In genomic region chr6:31665671-31666486, GRCm38 (mm10) we compare ENCODE assay signal across 8 mouse cellular contexts.
DNase-seq lines count a peak whose midpoint lies in the region; ATAC-seq and TF ChIP-seq lines count a peak whose summit lies in the region.
"Had no signal": no experiment of that assay in that cellular context is flagged by ENCODE, and none has a peak within 500 bp of the region (broad histone marks: within the 10 kb centered on the region; RNA-seq: fewer than 3 reads in every experiment).

No protein-coding gene starts in this region.

- H3K4me1 ChIP-seq in G1E (ENCODE audit: insufficient read depth, low read depth, low read length) = peaks cover 34% of the 10 kb centered on the region
- peaks cover 27% of the 10 kb centered on the region for H3K4me1 ChIP-seq in limb, embryonic 12.5 days (replicated peaks)

- no peak overlapping the region; the same call in 1 of the 2 replicates for H3K9ac ChIP-seq in limb, embryonic 12.5 days (replicated peaks)
- H3K9ac ChIP-seq: liver, embryonic 13.5 days had no signal

- no peak for DNase-seq in layer of hippocampus, adult 2 months (ENCODE audit: low spot score in 2 of 2)
- DNase-seq in layer of hippocampus, postnatal 36 days = no peak
- no peak for DNase-seq in G1E (ENCODE audit: low spot score)
- no peak for DNase-seq in urinary bladder, adult 2 months (ENCODE audit: low spot score)
- DNase-seq in adrenal gland, postnatal 36 days = no peak
- DNase-seq: liver, embryonic 13.5 days had no signal

- H3K9me3 ChIP-seq in G1E (replicated peaks) = peaks cover 3% of the 10 kb centered on the region
- peaks cover 5% of the 10 kb centered on the region; the same call in 1 of the 2 replicates for H3K9me3 ChIP-seq in limb, embryonic 12.5 days
- H3K9me3 ChIP-seq: liver, embryonic 13.5 days had no signal

- H3K4me2 ChIP-seq in limb, embryonic 12.5 days = peak overlapping the region; percentile 34
- H3K4me2 ChIP-seq: liver, embryonic 13.5 days had no signal

- no peak overlapping the region for H3K4me3 ChIP-seq in layer of hippocampus, adult 2 months
- H3K4me3 ChIP-seq in G1E (ENCODE audit: low read depth, low read length) = peak overlapping the region; percentile 5; the same call in 1 of the 2 replicates
- H3K4me3 ChIP-seq in limb, embryonic 12.5 days (replicated peaks) = no peak overlapping the region
- H3K4me3 ChIP-seq: liver, embryonic 13.5 days had no signal

- peak; percentile 37 for ATAC-seq in G1E (ENCODE audit: extremely low read depth, insufficient number of reproducible peaks, low FRiP score, poor library complexity, severe bottlenecking)
- peak; percentile 24; the same call in 1 of the 2 replicates for ATAC-seq in common myeloid progenitor, adult 5-6 weeks (replicated peaks; ENCODE audit: low read depth, poor library complexity, severe bottlenecking)
- ATAC-seq in limb, embryonic 12.5 days (ENCODE audit: insufficient number of reproducible peaks, insufficient read depth, low FRiP score, low TSS enrichment, low read depth) = peak; percentile 66

- H3K36me3 ChIP-seq in G1E (replicated peaks) = no peaks in the 10 kb centered on the region
- H3K36me3 ChIP-seq in limb, embryonic 12.5 days = no peaks in the 10 kb centered on the region
- H3K36me3 ChIP-seq: liver, embryonic 13.5 days had no signal

- no peak overlapping the region for H3K27ac ChIP-seq in layer of hippocampus, adult 2 months
- 0 out of 2 replicates have a peak overlapping the region, but pooled peaks have one; percentile 17 for H3K27ac ChIP-seq in limb, embryonic 12.5 days
- H3K27ac ChIP-seq: liver, embryonic 13.5 days had no signal

- TF ChIP-seq CTCF in layer of hippocampus, adult 2 months (conservative IDR thresholded peaks at IDR 0.05) = peak; percentile 55
- TF ChIP-seq CTCF in G1E (IDR thresholded peaks at IDR 0.05; ENCODE audit: low read depth, low read length) = no peak

- 21% methylated on average over 17 of the region's 17 CpGs for WGBS in limb, embryonic 12.5 days

- peaks cover 28% of the 10 kb centered on the region for H3K27me3 ChIP-seq in G1E (ENCODE audit: insufficient read depth, low read length)
- H3K27me3 ChIP-seq in limb, embryonic 12.5 days = peaks cover 27% of the 10 kb centered on the region
- H3K27me3 ChIP-seq: liver, embryonic 13.5 days had no signal
